Mouse (Mus musculus) C2C12 (cell line): ENCODE results near the gene Mtrex.

Source experiments
- CEBPB ChIP-seq: IDR thresholded peaks from one replicate; pipeline ENCODE4 v1.6.1; 2011; ENCODE audit warnings: low read depth, mild to moderate bottlenecking, control low read depth, moderate library complexity
- CTCF ChIP-seq: IDR thresholded peaks from one replicate; pipeline ENCODE4 v1.5.1; 2011; ENCODE audit not compliant: control insufficient read depth, insufficient read depth, insufficient read length
- MAX ChIP-seq: IDR thresholded peaks from one replicate; pipeline ENCODE4 v1.6.1; 2011; ENCODE audit warnings: mild to moderate bottlenecking, control low read depth
- MYOD1 ChIP-seq: IDR thresholded peaks from one replicate; pipeline ENCODE4 v1.6.1; 2011; ENCODE audit warnings: low read depth; ENCODE audit not compliant: control insufficient read depth, insufficient read length
- USF1 ChIP-seq: IDR thresholded peaks from one replicate; pipeline ENCODE4 v1.6.1; 2011; ENCODE audit warnings: low read depth, mild to moderate bottlenecking, control low read depth, moderate library complexity

DNA sequence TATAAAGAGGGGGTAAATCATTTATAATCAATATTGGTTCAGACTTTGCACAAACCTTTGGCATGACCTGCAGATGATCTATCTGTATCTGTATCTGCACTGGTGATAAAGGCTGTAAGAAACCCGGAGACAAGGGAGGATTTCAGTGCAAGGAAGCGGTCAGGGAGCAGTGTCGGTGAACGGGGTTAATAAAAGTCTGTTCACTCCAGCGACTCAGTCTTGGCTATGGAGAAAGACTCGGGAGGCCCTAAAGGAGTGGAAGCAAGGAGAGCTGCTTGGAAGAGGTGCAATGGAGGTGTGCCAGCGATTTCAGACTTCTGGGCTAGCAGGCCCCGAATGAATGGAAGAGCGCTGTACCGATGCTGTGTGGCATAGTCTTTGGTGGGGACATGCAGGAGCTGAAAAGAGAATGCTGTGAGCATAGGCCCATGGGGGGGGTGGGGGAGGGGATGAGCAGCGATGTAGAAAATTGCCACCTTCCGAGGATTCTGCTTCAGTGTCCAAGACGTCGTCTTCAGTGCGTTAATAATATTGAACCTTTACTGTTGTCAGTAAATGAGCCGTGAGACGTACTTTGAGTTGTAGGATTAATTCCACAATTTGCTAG lies 73.4 kb downstream of the Mtrex start:
- no peak for TF ChIP-seq MAX
- TF ChIP-seq CTCF, result no peak
- no peak for TF ChIP-seq CEBPB
- TF ChIP-seq MYOD1, result no peak
- no peak for TF ChIP-seq USF1
